Mouse (Mus musculus) hindbrain, embryonic 13.5 days (tissue): ENCODE results near the gene Spata18. TPM values are rescaled to one million over a fixed set of nuclear protein-coding genes. Genes with fewer than 3 reads are reported as not detected.

Experiments used
- ATAC-seq: fragments of 200-750 bp; cut with Nextera tagmentation; 2 replicates; pipeline ENCODE4 v1.8.0; 2017; ENCODE audit warnings: moderate TSS enrichment; ENCODE audit not compliant: low FRiP score
- H3K27ac ChIP-seq: fragments of 300-500 bp; sonication (generic); 2 replicates; pipeline ENCODE4 v1.5.1; 2015; ENCODE audit warnings: inconsistent platforms, mild to moderate bottlenecking, moderate library complexity
- H3K27me3 ChIP-seq: fragments of 300-500 bp; sonication (generic); 2 replicates; pipeline ENCODE4 v1.6.1; 2015; ENCODE audit warnings: mild to moderate bottlenecking, inconsistent platforms
- H3K36me3 ChIP-seq: fragments of 300-500 bp; sonication (generic); 2 replicates; pipeline ENCODE4 v1.6.1; 2015; ENCODE audit warnings: mild to moderate bottlenecking, inconsistent platforms
- H3K4me1 ChIP-seq: fragments of 300-500 bp; sonication (generic); replicated peaks from 2 replicates; pipeline ENCODE4 v1.6.1; 2015; ENCODE audit warnings: inconsistent platforms
- H3K4me2 ChIP-seq: fragments of 300-500 bp; sonication (generic); 2 replicates; pipeline ENCODE4 v1.6.1; 2015; ENCODE audit warnings: inconsistent platforms, mild to moderate bottlenecking, moderate library complexity
- H3K4me3 ChIP-seq: fragments of 300-500 bp; sonication (generic); 2 replicates; pipeline ENCODE4 v1.5.1; 2015; ENCODE audit warnings: mild to moderate bottlenecking, inconsistent platforms
- H3K9ac ChIP-seq: fragments of 300-500 bp; sonication (generic); 2 replicates; pipeline ENCODE4 v1.6.1; 2015; ENCODE audit warnings: mild to moderate bottlenecking, inconsistent platforms
- H3K9me3 ChIP-seq: fragments of 300-500 bp; sonication (generic); 2 replicates; pipeline ENCODE4 v1.6.1; 2016; ENCODE audit warnings: inconsistent platforms
- WGBS: fragments of 180-500 bp; shearing (Covaris S2); methylation state at CpG from one replicate; pipeline ENCODE4 v1.1.7; 2015; 5-methylcytosine and 5-hydroxymethylcytosine counted together
- polyA plus RNA-seq: library from polyadenylated mRNA; unstranded; fragments of >200 nt; fragmentation: Nextera tagmentation; extraction: Ambion mirVana; gene quantifications from 2 replicates; pipeline ENCODE4 v1.2.1, GENCODE M21; 2015

Spata18 gene
- polyA plus RNA-seq, 1 experiment from 2014 or later, result 1.4 TPM

DNA sequence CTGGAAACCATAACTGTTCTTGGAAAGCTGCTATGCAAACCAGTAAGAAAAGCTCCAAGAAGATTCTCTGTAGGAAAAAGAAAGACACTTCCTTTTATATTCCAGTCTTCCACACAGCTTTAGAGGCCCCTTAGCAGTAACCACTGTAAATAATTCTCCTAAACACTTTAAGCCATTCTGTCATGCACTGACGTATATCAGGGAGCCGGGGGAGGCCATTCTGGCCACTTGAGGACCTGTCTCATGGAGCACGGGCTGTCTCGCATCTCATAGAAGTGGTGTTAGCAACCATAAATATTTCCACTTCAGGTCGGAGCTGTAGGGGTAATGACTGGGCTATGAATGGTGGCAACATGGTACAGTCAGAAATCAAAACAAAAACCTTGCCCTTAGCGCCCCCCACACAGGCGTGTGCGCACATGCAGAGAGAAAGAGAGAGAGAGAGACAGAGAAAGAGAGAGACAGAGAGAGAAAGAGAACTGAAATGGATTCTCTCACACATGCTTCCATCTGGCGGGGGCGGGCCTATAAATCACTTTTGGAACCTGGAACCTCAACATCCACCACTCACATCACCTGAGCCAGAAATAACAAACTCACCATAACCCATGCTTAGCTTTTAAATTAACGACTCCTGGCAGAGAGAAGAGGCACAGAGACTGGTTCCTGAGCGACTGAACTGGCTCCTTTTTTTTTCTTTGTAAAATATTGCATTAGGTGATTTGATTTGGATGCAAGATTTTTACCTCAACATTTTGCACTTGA lies 50.9 kb downstream of the Spata18 start:
- H3K4me1 ChIP-seq, result no peaks in the 10 kb centered on the region
- H3K4me2 ChIP-seq, result no peak overlapping the region
- H3K36me3 ChIP-seq, result no peaks in the 10 kb centered on the region
- 86% methylated on average over 12 of the region's 12 CpGs for WGBS
- H3K9me3 ChIP-seq, result no peaks in the 10 kb centered on the region
- no peak overlapping the region for H3K27ac ChIP-seq
- no peak overlapping the region for H3K4me3 ChIP-seq
- no peak for ATAC-seq
- H3K27me3 ChIP-seq, result no peaks in the 10 kb centered on the region
- H3K9ac ChIP-seq, result no peak overlapping the region

- no peak for ATAC-seq
- Histone ChIP-seq H3K4me2 (no peak overlapping the region), H3K9me3 (no peaks in the 10 kb centered on the region), H3K27me3 (no peaks in the 10 kb centered on the region), H3K27ac (no peak overlapping the region), H3K36me3 (no peaks in the 10 kb centered on the region), H3K4me1 (no peaks in the 10 kb centered on the region), H3K9ac (no peak overlapping the region), H3K4me3 (no peak overlapping the region)
- WGBS, result 97% methylated on average over 4 of the region's 4 CpGs
Observed at GRCm38 (mm10) chr5:73703096-73703495, 51.9 kb downstream of the Spata18 start.

DNA sequence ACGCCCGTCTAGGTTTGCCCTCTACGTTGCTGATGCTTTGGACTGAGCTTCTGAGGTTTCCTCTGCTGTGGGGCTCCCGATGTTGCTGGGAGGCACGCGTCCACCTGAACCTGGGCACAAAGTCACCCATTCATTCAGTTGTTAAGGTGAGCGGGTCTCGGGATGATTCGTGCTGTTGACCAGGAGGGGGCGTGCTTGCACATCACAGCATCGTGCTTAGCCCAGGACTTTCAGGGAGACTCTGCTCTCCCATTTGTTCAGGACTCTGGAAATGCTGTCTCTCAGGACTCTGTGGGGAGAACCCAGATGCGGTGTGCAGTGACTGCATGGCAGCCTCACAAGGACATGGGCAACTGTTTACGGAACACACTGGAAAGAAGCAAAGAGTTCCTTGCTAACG lies 53.1 kb downstream of the Spata18 start:
- WGBS, result 35% methylated on average over 14 of the region's 14 CpGs
- no peaks in the 10 kb centered on the region for H3K4me1 ChIP-seq

DNA sequence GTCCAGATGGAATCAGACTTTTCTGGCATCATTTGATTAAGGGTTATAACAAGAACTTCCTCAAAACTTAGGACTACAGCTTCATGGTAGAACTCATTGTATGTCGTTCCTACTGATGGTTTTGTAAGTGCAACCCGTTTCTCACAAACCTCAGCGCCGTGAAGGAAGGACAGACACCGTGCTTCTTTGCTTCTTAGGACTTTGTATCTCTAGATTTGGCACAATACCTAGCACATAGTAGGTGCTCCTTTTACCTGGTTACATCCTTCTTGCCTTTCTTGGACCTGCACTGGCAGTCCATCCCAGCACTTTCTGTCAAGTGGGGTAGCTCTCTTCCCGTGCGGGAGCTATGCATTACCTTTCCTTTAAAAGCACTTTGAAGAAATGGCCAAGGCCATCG lies 53.6 kb downstream of the Spata18 start:
- Histone ChIP-seq H3K9ac (no peak overlapping the region), H3K36me3 (no peaks in the 10 kb centered on the region), H3K9me3 (no peaks in the 10 kb centered on the region), H3K27ac (no peak overlapping the region), H3K4me1 (no peaks in the 10 kb centered on the region), H3K4me2 (no peak overlapping the region), H3K4me3 (no peak overlapping the region), H3K27me3 (no peaks in the 10 kb centered on the region)
- no peak for ATAC-seq
- whole genome bisulfite sequencing, result 95% methylated on average over 8 of the region's 8 CpGs

More for the DNA sequence above, 53.1 kb downstream of the Spata18 start:
- ATAC-seq, result no peak
- H3K27me3 ChIP-seq, result no peaks in the 10 kb centered on the region
- no peaks in the 10 kb centered on the region for H3K36me3 ChIP-seq
- no peak overlapping the region for H3K27ac ChIP-seq
- H3K4me2 ChIP-seq, result no peak overlapping the region
- H3K4me3 ChIP-seq, result no peak overlapping the region
- H3K9me3 ChIP-seq, result no peaks in the 10 kb centered on the region
- no peak overlapping the region for H3K9ac ChIP-seq

DNA sequence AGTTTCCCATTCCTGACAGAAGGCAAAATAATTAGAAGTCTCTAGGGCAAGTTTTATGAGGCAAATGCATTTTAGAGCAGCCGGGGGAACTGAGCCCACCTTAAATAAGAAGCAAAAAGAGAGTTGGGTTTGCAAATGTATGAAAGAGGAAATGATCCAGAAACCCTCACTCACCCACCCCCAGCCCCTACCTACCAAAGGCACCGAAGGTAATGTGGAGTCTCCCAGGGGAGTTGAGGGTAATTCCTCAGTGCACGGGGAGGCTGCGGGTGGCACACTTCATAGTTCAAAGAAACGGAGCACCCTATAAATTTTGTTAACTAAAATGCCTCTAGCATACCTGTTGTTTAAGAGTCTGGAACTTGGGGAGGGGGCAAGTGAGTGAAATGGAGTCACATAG lies 54.1 kb downstream of the Spata18 start:
- Histone ChIP-seq H3K9ac (no peak overlapping the region), H3K36me3 (no peaks in the 10 kb centered on the region), H3K27ac (no peak overlapping the region), H3K27me3 (no peaks in the 10 kb centered on the region), H3K4me1 (no peaks in the 10 kb centered on the region), H3K4me2 (no peak overlapping the region), H3K9me3 (no peaks in the 10 kb centered on the region), H3K4me3 (no peak overlapping the region)
- 80% methylated on average over 5 of the region's 5 CpGs for WGBS
- no peak for ATAC-seq

GRCm38 (mm10) chr5:73712852-73713251 lies 61.7 kb downstream of the Spata18 start:
- no peak overlapping the region for H3K9ac ChIP-seq
- 77% methylated on average over 7 of the region's 7 CpGs for WGBS
- no peak overlapping the region for H3K4me3 ChIP-seq
- H3K9me3 ChIP-seq, result no peaks in the 10 kb centered on the region
- no peaks in the 10 kb centered on the region for H3K36me3 ChIP-seq
- no peak overlapping the region for H3K27ac ChIP-seq
- no peaks in the 10 kb centered on the region for H3K4me1 ChIP-seq
- no peaks in the 10 kb centered on the region for H3K27me3 ChIP-seq
- no peak for ATAC-seq
- no peak overlapping the region for H3K4me2 ChIP-seq

DNA sequence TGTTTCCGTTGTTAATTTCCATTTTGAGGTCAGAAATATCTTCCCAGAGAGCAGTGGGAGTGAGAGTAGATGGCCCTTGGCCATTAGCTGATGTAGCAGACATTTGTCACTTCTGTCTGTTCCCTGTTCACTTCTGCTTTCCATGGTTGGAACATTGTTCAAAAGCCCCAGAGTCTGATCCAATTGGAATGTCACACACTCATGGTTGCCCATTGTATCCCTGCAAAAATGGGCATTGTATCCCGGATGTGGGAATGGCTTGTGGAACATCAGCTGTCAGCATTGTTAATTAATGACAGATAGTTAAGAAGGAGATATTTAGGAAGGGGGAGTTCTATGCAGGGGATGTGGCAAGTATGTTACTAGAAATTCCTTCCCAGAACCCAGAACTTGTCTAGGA lies 65.8 kb downstream of the Spata18 start:
- no peak for ATAC-seq
- Histone ChIP-seq H3K4me3 (no peak overlapping the region), H3K4me1 (no peaks in the 10 kb centered on the region), H3K27me3 (no peaks in the 10 kb centered on the region), H3K36me3 (no peaks in the 10 kb centered on the region), H3K4me2 (no peak overlapping the region), H3K27ac (no peak overlapping the region), H3K9me3 (no peaks in the 10 kb centered on the region), H3K9ac (no peak overlapping the region)
- 46% methylated on average over 2 of the region's 2 CpGs for WGBS

DNA sequence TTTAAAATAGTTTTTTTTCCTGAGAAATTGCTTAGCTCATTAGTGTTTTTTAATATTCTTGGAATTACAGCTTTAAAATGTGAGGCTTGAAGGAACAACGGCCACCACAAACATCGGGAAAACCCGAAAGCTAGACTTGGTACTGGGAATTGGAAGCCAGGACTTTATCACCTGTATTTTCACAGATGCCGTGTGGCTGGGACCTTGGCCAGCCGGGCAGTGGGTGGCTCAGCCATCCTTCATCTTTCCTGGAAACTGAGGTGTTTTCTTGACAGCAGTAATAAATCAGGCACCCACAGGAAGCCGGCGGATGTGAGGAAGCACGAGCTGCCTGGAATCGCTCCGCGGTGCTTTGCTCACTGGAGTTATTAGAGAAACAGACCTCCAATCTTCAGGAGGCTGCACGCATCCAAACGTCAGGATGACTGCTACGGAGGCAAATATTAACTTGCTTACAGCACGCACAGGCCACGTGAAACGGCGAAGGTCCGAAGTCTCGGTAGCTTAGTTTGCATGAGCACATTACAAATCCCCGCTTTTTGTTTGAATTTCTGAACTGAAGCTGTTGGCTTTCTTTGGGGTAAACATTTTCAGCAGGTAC lies 70.6 kb downstream of the Spata18 start:
- Histone ChIP-seq H3K27me3 (no peaks in the 10 kb centered on the region), H3K4me2 (no peak overlapping the region), H3K9me3 (no peaks in the 10 kb centered on the region), H3K4me1 (no peaks in the 10 kb centered on the region), H3K36me3 (no peaks in the 10 kb centered on the region), H3K9ac (no peak overlapping the region), H3K4me3 (no peak overlapping the region), H3K27ac (no peak overlapping the region)
- ATAC-seq, result no peak
- 75% methylated on average over 21 of the region's 21 CpGs for WGBS

DNA sequence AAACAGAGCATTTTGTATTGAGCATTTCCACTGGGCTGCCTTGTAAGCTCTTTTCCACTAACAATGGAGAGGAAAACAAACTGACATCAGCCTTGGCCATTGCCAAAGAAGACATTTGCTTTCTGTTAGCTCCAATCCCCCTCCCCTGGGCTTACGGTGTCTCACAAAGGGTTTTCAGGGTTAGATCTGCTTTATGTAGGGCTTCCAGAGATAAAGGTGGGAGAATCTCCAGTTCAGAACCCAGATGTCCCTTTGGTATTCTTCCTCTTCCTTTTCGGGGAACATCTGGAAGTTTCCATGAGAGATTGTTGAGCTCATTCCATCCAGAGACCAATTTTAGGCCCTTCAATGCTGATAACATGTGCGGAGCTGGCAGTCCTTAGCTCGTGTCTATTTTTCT lies 74.8 kb downstream of the Spata18 start:
- H3K9ac ChIP-seq, result no peak overlapping the region
- no peak overlapping the region for H3K27ac ChIP-seq
- no peak overlapping the region for H3K4me2 ChIP-seq
- no peaks in the 10 kb centered on the region for H3K9me3 ChIP-seq
- no peaks in the 10 kb centered on the region for H3K36me3 ChIP-seq
- no peak overlapping the region for H3K4me3 ChIP-seq
- no peak for ATAC-seq
- no peaks in the 10 kb centered on the region for H3K27me3 ChIP-seq
- 93% methylated on average over 4 of the region's 4 CpGs for WGBS
- H3K4me1 ChIP-seq, result no peaks in the 10 kb centered on the region

GRCm38 (mm10) chr5:73728651-73729050 lies 77.5 kb downstream of the Spata18 start:
- Histone ChIP-seq H3K9me3 (no peaks in the 10 kb centered on the region), H3K36me3 (no peaks in the 10 kb centered on the region), H3K4me3 (no peak overlapping the region), H3K4me1 (no peaks in the 10 kb centered on the region), H3K27ac (no peak overlapping the region), H3K27me3 (no peaks in the 10 kb centered on the region), H3K4me2 (no peak overlapping the region), H3K9ac (no peak overlapping the region)
- no peak for ATAC-seq
- WGBS, result 90% methylated on average over 7 of the region's 7 CpGs

Other genes starting within 250 kb of the Spata18 start
- 0.12 and 0.13 TPM in 2 replicates for gene Cwh43, start 245.3 kb upstream of the Spata18 start, polyA plus RNA-seq
- gene Dcun1d4, start 170.4 kb upstream of the Spata18 start, polyA plus RNA-seq, result 53.0 and 59.4 TPM in 2 replicates
- not detected in 2 replicates for gene Lrrc66, start 18.9 kb upstream of the Spata18 start, polyA plus RNA-seq
- gene Sgcb, start 3.6 kb upstream of the Spata18 start, polyA plus RNA-seq, result 29.5 and 32.3 TPM in 2 replicates